Mouse (Mus musculus) thymus, adult 2 months (tissue): ENCODE measurements at regions not wholly inside any gene's neighbourhood (a gene's known extent, or its start where the extent isn't known, plus 50 kb on each side); places are given as distances from the start of the nearest gene placed in this dataset.

Experiments used
- CTCF ChIP-seq: fragments of 200-500 bp; IDR thresholded peaks from 2 replicates; pipeline ENCODE4 v1.5.1; 2012; ENCODE audit warnings: mild to moderate bottlenecking, control low read depth, low read length, moderate library complexity, borderline replicate concordance; ENCODE audit not compliant: control insufficient read depth, poor library complexity, insufficient read depth; ENCODE audit errors: extremely low read depth
- POLR2A ChIP-seq: fragments of 200-500 bp; IDR thresholded peaks from 2 replicates; pipeline ENCODE4 v1.6.1; 2012; ENCODE audit warnings: mild to moderate bottlenecking, low read length, control low read depth, moderate library complexity; ENCODE audit not compliant: control insufficient read depth, poor library complexity, insufficient read depth; ENCODE audit errors: extremely low read depth

- TF ChIP-seq CTCF (no peak), POLR2A (no peak)
Observed at GRCm38 (mm10) chr8:34613138-34613537, 501.6 kb upstream of the Gm10131 start.
